ENCODE assay signal across 18 mouse cellular contexts in genomic region chr9:107572327-107572662, GRCm38 (mm10). TPM values are rescaled to one million over a fixed set of nuclear protein-coding genes. Genes with fewer than 3 reads are reported as not detected.
A peak's percentile ranks its signal among the peaks of the same experiment; 100 is the strongest.
DNase-seq lines count a peak whose midpoint lies in the region; ATAC-seq and TF ChIP-seq lines count a peak whose summit lies in the region.
"Had no signal": no experiment of that assay in that cellular context is flagged by ENCODE, and none has a peak within 500 bp of the region (broad histone marks: within the 10 kb centered on the region; RNA-seq: fewer than 3 reads in every experiment).

No protein-coding gene starts in this region.

- intact Hi-C loops in heart, postnatal 36 days (cut with DNase I), result no loop called here

- no peak overlapping the region for H3K9ac ChIP-seq in liver, adult 2 months (ENCODE audit: low read depth, low read length)
- H3K9ac ChIP-seq in liver, embryonic 13.5 days, result peak overlapping the region; percentile 92

- no peak for TF ChIP-seq POLR2A in liver, adult 2 months (IDR thresholded peaks at IDR 0.05; ENCODE audit: extremely low read depth, insufficient read depth, low read length)

- H3K4me2 ChIP-seq in liver, embryonic 13.5 days, result peak overlapping the region; percentile 92

- H3K4me3 ChIP-seq in liver, adult 2 months (ENCODE audit: insufficient read depth, low read depth, low read length), result no peak overlapping the region
- H3K4me3 ChIP-seq in embryonic facial prominence, embryonic 10.5 days, result peak overlapping the region; percentile 79; the same call in 1 of the 2 replicates
- peak overlapping the region; percentile 86; the same call in 1 of the 2 replicates for H3K4me3 ChIP-seq in liver, embryonic 13.5 days (replicated peaks)
- H3K4me3 ChIP-seq: layer of hippocampus, adult 2 months had no signal

- peak; percentile 95 for DNase-seq in heart, adult 11 months
- DNase-seq in heart, postnatal 36 days, result no peak
- DNase-seq in liver, adult 2 months (ENCODE audit: extremely low read depth, low read depth, low spot score), result no peak
- DNase-seq in liver, result no peak
- DNase-seq in embryonic facial prominence, embryonic 10.5 days (ENCODE audit: low spot score), result no peak
- no peak for DNase-seq in liver, embryonic 13.5 days
- no peak for DNase-seq in cerebellum, postnatal 25 days
- no peak for DNase-seq in urinary bladder, postnatal 25 days (ENCODE audit: low spot score)
- DNase-seq: adrenal gland, postnatal 36 days; cerebellum, adult 18-20 months; gastrocnemius, postnatal 10 days; kidney, postnatal 14 days; layer of hippocampus, postnatal 36 days; spleen, adult 18-20 months; thymus, postnatal 25 days had no signal

- H3K36me3 ChIP-seq in liver, adult 2 months (ENCODE audit: control insufficient read depth, insufficient read depth, low read length), result peaks cover 7% of the 10 kb centered on the region
- peaks cover 54% of the 10 kb centered on the region for H3K36me3 ChIP-seq in embryonic facial prominence, embryonic 10.5 days (replicated peaks)
- H3K36me3 ChIP-seq in liver, embryonic 13.5 days, result peaks cover 40% of the 10 kb centered on the region

- H3K9me3 ChIP-seq in embryonic facial prominence, embryonic 10.5 days, result no peaks in the 10 kb centered on the region
- H3K9me3 ChIP-seq in liver, embryonic 13.5 days (replicated peaks), result no peaks in the 10 kb centered on the region

- ATAC-seq in liver, embryonic 13.5 days (ENCODE audit: low read depth), result no peak

- H3K4me1 ChIP-seq in liver, adult 2 months (ENCODE audit: control insufficient read depth, insufficient read depth, low read length), result peaks cover 33% of the 10 kb centered on the region
- H3K4me1 ChIP-seq in embryonic facial prominence, embryonic 10.5 days, result peaks cover 58% of the 10 kb centered on the region
- peaks cover 82% of the 10 kb centered on the region for H3K4me1 ChIP-seq in liver, embryonic 13.5 days (replicated peaks)

- no peaks in the 10 kb centered on the region for H3K27me3 ChIP-seq in liver, adult 2 months (ENCODE audit: control insufficient read depth, insufficient read depth, low read length)
- H3K27me3 ChIP-seq in embryonic facial prominence, embryonic 10.5 days (replicated peaks; ENCODE audit: low read depth, poor library complexity, severe bottlenecking), result no peaks in the 10 kb centered on the region
- H3K27me3 ChIP-seq in liver, embryonic 13.5 days, result no peaks in the 10 kb centered on the region
- H3K27me3 ChIP-seq: CH12.LX had no signal

- 0 out of 2 replicates have a peak overlapping the region, but pooled peaks have one; percentile 7 for H3K27ac ChIP-seq in liver, adult 2 months (replicated peaks; ENCODE audit: insufficient read depth, low read depth, low read length)
- no peak overlapping the region for H3K27ac ChIP-seq in embryonic facial prominence, embryonic 10.5 days (replicated peaks)
- peak overlapping the region; percentile 94 for H3K27ac ChIP-seq in liver, embryonic 13.5 days
- H3K27ac ChIP-seq: layer of hippocampus, adult 2 months had no signal

- WGBS in liver, adult 2 months, result 98% methylated on average over 2 of the region's 2 CpGs
- 92% methylated on average over 2 of the region's 2 CpGs for WGBS in embryonic facial prominence, embryonic 10.5 days
- WGBS in liver, embryonic 13.5 days (ENCODE audit: insufficient replicate concordance), result 92% methylated on average over 2 of the region's 2 CpGs

- peaks cover 27% of the 10 kb centered on the region; the same call in 1 of the 2 replicates for H3K79me2 ChIP-seq in liver, adult 2 months (ENCODE audit: control insufficient read depth, insufficient read depth, low read length)

- no peak for TF ChIP-seq CTCF in liver, adult 2 months (IDR thresholded peaks at IDR 0.05; ENCODE audit: low read depth, low read length)

RNA-seq across cellular contexts. Expression of gene Hyal1, which starts 4.4 kb away (rescaled TPM):
- 1 to 10 TPM; 5.1 to 5.7 TPM for total RNA-seq in heart, postnatal 36 days (2021)
- 33.2 TPM in 2 replicates for total RNA-seq in liver, adult 2 months (2014; rRNA removed)
- polyA plus RNA-seq in liver, adult 2 months (2012; rRNA removed), result 35.1 and 43.4 TPM in 2 replicates
- polyA plus RNA-seq in embryonic facial prominence, embryonic 10.5 days (2016; fragmentation: Nextera tagmentation; extraction: Ambion mirVana), result 8.4 and 9.1 TPM in 2 replicates
- polyA plus RNA-seq in liver, embryonic 13.5 days (2015; fragmentation: Nextera tagmentation; extraction: Ambion mirVana), result 2.6 TPM in 2 replicates

RNA-seq across cellular contexts. Expression of gene Hyal2, which starts 4.5 kb away (rescaled TPM):
- 10 to 100 TPM; 36.4 to 39.0 TPM for total RNA-seq in heart, postnatal 36 days (2021)
- total RNA-seq in liver, adult 2 months (2014; rRNA removed), result 38.4 and 49.0 TPM in 2 replicates
- 64.1 and 66.3 TPM in 2 replicates for polyA plus RNA-seq in liver, adult 2 months (2012; rRNA removed)
- polyA plus RNA-seq in embryonic facial prominence, embryonic 10.5 days (2016; fragmentation: Nextera tagmentation; extraction: Ambion mirVana), result 154 and 157 TPM in 2 replicates
- 43.8 and 44.7 TPM in 2 replicates for polyA plus RNA-seq in liver, embryonic 13.5 days (2015; fragmentation: Nextera tagmentation; extraction: Ambion mirVana)

RNA-seq across cellular contexts. Expression of gene Naa80, which starts 6.4 kb away (rescaled TPM):
- total RNA-seq in heart, postnatal 36 days (2021), result 10 to 100 TPM; 16.6 to 19.1 TPM
- total RNA-seq in liver, adult 2 months (2014; rRNA removed), result 12.3 and 12.8 TPM in 2 replicates
- polyA plus RNA-seq in liver, adult 2 months (2012; rRNA removed), result 88.5 and 130 TPM in 2 replicates
- polyA plus RNA-seq in embryonic facial prominence, embryonic 10.5 days (2016; fragmentation: Nextera tagmentation; extraction: Ambion mirVana), result 18.9 and 20.3 TPM in 2 replicates
- 10.5 and 12.2 TPM in 2 replicates for polyA plus RNA-seq in liver, embryonic 13.5 days (2015; fragmentation: Nextera tagmentation; extraction: Ambion mirVana)

RNA-seq across cellular contexts. Expression of gene Hyal3, which starts 8.3 kb away (rescaled TPM):
- under 1 TPM; 0.36 to 0.46 TPM for total RNA-seq in heart, postnatal 36 days (2021)
- 0.13 and 0.18 TPM in 2 replicates for total RNA-seq in liver, adult 2 months (2014; rRNA removed)
- 0.29 and 0.54 TPM in 2 replicates for polyA plus RNA-seq in liver, adult 2 months (2012; rRNA removed)
- polyA plus RNA-seq in embryonic facial prominence, embryonic 10.5 days (2016; fragmentation: Nextera tagmentation; extraction: Ambion mirVana), result 0.48 and 0.96 TPM in 2 replicates
- 0.82 and 1.2 TPM in 2 replicates for polyA plus RNA-seq in liver, embryonic 13.5 days (2015; fragmentation: Nextera tagmentation; extraction: Ambion mirVana)
- total RNA-seq: monocyte, adult 5-6 weeks had no signal

RNA-seq across cellular contexts. Expression of gene Tusc2, which starts 9.2 kb away (rescaled TPM):
- total RNA-seq in heart, postnatal 36 days (2021), result 10 to 100 TPM; 35.1 to 35.3 TPM
- total RNA-seq in liver, adult 2 months (2014; rRNA removed), result 22.6 and 27.4 TPM in 2 replicates
- polyA plus RNA-seq in liver, adult 2 months (2012; rRNA removed), result 52.8 and 58.1 TPM in 2 replicates
- 63.4 and 67.3 TPM in 2 replicates for polyA plus RNA-seq in embryonic facial prominence, embryonic 10.5 days (2016; fragmentation: Nextera tagmentation; extraction: Ambion mirVana)
- 40.1 and 44.6 TPM in 2 replicates for polyA plus RNA-seq in liver, embryonic 13.5 days (2015; fragmentation: Nextera tagmentation; extraction: Ambion mirVana)
